Mouse (Mus musculus) limb, embryonic 10.5 days (tissue): ENCODE data around the gene 9930021J03Rik. TPM values are rescaled to one million over a fixed set of nuclear protein-coding genes. Genes with fewer than 3 reads are reported as not detected.

Experiments
- DNase-seq: peaks from one replicate; pipeline ENCODE4 v3.0.0-alpha.2; 2017; ENCODE audit warnings: low spot score
- H3K27ac ChIP-seq: fragments of 300-500 bp; sonication (generic); 2 replicates; pipeline ENCODE4 v1.5.1; 2016; ENCODE audit warnings: mild to moderate bottlenecking
- H3K27me3 ChIP-seq: fragments of 300-500 bp; sonication (generic); 2 replicates; pipeline ENCODE4 v1.6.1; 2016; ENCODE audit warnings: low read depth, mild to moderate bottlenecking; ENCODE audit not compliant: poor library complexity, severe bottlenecking
- H3K36me3 ChIP-seq: fragments of 300-500 bp; sonication (generic); 2 replicates; pipeline ENCODE4 v1.6.1; 2016; ENCODE audit warnings: mild to moderate bottlenecking, moderate library complexity
- H3K4me1 ChIP-seq: fragments of 300-500 bp; sonication (generic); 2 replicates; pipeline ENCODE4 v1.6.1; 2016
- H3K4me3 ChIP-seq: fragments of 300-500 bp; sonication (generic); 2 replicates; pipeline ENCODE4 v1.5.1; 2016; ENCODE audit warnings: mild to moderate bottlenecking, moderate library complexity
- H3K9me3 ChIP-seq: fragments of 300-500 bp; sonication (generic); replicated peaks from 2 replicates; pipeline ENCODE4 v1.6.1; 2016; ENCODE audit warnings: mild to moderate bottlenecking
- WGBS: fragments of 180-500 bp; shearing (Covaris S2); methylation state at CpG from one replicate; pipeline ENCODE4 v1.1.7; 2016; 5-methylcytosine and 5-hydroxymethylcytosine counted together
- polyA plus RNA-seq: library from polyadenylated mRNA; unstranded; fragments of >200 nt; fragmentation: Nextera tagmentation; extraction: Ambion mirVana; gene quantifications from 2 replicates; pipeline ENCODE4 v1.2.1, GENCODE M21; 2016

The 9930021J03Rik gene
- polyA plus RNA-seq, 1 experiment from 2014 or later: 4.6 TPM

- no peaks in the 10 kb centered on the region for H3K9me3 ChIP-seq
Measured at GRCm38 (mm10) chr19:29672660-29673059, 133.1 kb downstream of the 9930021J03Rik start.

GRCm38 (mm10) chr19:29671160-29671559, 134.6 kb downstream of the 9930021J03Rik start:
- Histone ChIP-seq H3K36me3 (no peaks in the 10 kb centered on the region), H3K4me3 (no peak overlapping the region), H3K4me1 (peaks cover 12% of the 10 kb centered on the region), H3K9me3 (no peaks in the 10 kb centered on the region), H3K27ac (no peak overlapping the region), H3K27me3 (no peaks in the 10 kb centered on the region)
- no peak for DNase-seq
- 76% methylated on average over 2 of the region's 2 CpGs for WGBS

More at GRCm38 (mm10) chr19:29672660-29673059, 133.1 kb downstream of the 9930021J03Rik start:
- DNase-seq: no peak
- H3K4me1 ChIP-seq: peaks cover under 1% of the 10 kb centered on the region; the same call in 1 of the 2 replicates
- H3K27ac ChIP-seq: no peak overlapping the region
- no peaks in the 10 kb centered on the region for H3K27me3 ChIP-seq
- no peak overlapping the region for H3K4me3 ChIP-seq
- H3K36me3 ChIP-seq: no peaks in the 10 kb centered on the region
- 95% methylated on average over 13 of the region's 13 CpGs for WGBS

GRCm38 (mm10) chr19:29670247-29670646, 135.5 kb downstream of the 9930021J03Rik start:
- Histone ChIP-seq H3K4me1 (peaks cover 12% of the 10 kb centered on the region), H3K36me3 (no peaks in the 10 kb centered on the region), H3K9me3 (no peaks in the 10 kb centered on the region), H3K4me3 (no peak overlapping the region), H3K27me3 (no peaks in the 10 kb centered on the region), H3K27ac (no peak overlapping the region)
- DNase-seq: no peak
- WGBS: 88% methylated on average over 6 of the region's 6 CpGs

- Histone ChIP-seq H3K36me3 (no peaks in the 10 kb centered on the region), H3K4me3 (no peak overlapping the region), H3K4me1 (peaks cover 12% of the 10 kb centered on the region), H3K27me3 (no peaks in the 10 kb centered on the region), H3K9me3 (no peaks in the 10 kb centered on the region), H3K27ac (no peak overlapping the region)
- DNase-seq: no peak
- 92% methylated on average over 7 of the region's 7 CpGs for WGBS
Measured at GRCm38 (mm10) chr19:29668135-29668534, 137.7 kb downstream of the 9930021J03Rik start.

- Histone ChIP-seq H3K27me3 (no peaks in the 10 kb centered on the region), H3K4me1 (peaks cover 12% of the 10 kb centered on the region), H3K27ac (no peak overlapping the region), H3K36me3 (no peaks in the 10 kb centered on the region), H3K9me3 (no peaks in the 10 kb centered on the region), H3K4me3 (no peak overlapping the region)
- 75% methylated on average over 5 of the region's 5 CpGs for WGBS
- no peak for DNase-seq
Measured at GRCm38 (mm10) chr19:29666965-29667594, 138.7 kb downstream of the 9930021J03Rik start.

GRCm38 (mm10) chr19:29666164-29666563, 139.6 kb downstream of the 9930021J03Rik start:
- H3K27me3 ChIP-seq: no peaks in the 10 kb centered on the region
- no peak overlapping the region for H3K27ac ChIP-seq
- H3K9me3 ChIP-seq: no peaks in the 10 kb centered on the region
- no peak overlapping the region for H3K4me3 ChIP-seq
- H3K4me1 ChIP-seq: peaks cover 12% of the 10 kb centered on the region
- 87% methylated on average over 4 of the region's 4 CpGs for WGBS
- H3K36me3 ChIP-seq: no peaks in the 10 kb centered on the region
- no peak for DNase-seq

GRCm38 (mm10) chr19:29664934-29665333, 140.9 kb downstream of the 9930021J03Rik start:
- 80% methylated on average over 5 of the region's 5 CpGs for WGBS
- H3K27me3 ChIP-seq: no peaks in the 10 kb centered on the region
- no peak overlapping the region for H3K27ac ChIP-seq
- no peaks in the 10 kb centered on the region for H3K36me3 ChIP-seq
- no peak for DNase-seq
- no peak overlapping the region for H3K4me3 ChIP-seq
- H3K9me3 ChIP-seq: no peaks in the 10 kb centered on the region
- peaks cover 12% of the 10 kb centered on the region for H3K4me1 ChIP-seq

Other genes starting within 250 kb of the 9930021J03Rik start
- 18.1 and 18.2 TPM in 2 replicates for gene Ermp1, start 157.6 kb downstream of the 9930021J03Rik start, polyA plus RNA-seq
- gene Mlana, start 108.2 kb downstream of the 9930021J03Rik start, polyA plus RNA-seq: not detected in 2 replicates
- gene Ranbp6, start 7.0 kb upstream of the 9930021J03Rik start, polyA plus RNA-seq: 19.6 and 26.1 TPM in 2 replicates
- gene Il33, start 119.1 kb upstream of the 9930021J03Rik start, polyA plus RNA-seq: 0.21 and 0.34 TPM in 2 replicates
- gene Trpd52l3, start 197.8 kb upstream of the 9930021J03Rik start, polyA plus RNA-seq: not detected in 2 replicates
- gene Uhrf2, start 224.5 kb upstream of the 9930021J03Rik start, polyA plus RNA-seq: 74.2 and 85.1 TPM in 2 replicates